Mouse (Mus musculus) heart, embryonic 12.5 days (tissue): ENCODE results near the gene Yipf2. TPM values are rescaled to one million over a fixed set of nuclear protein-coding genes. Genes with fewer than 3 reads are reported as not detected.

ENCODE experiments used
- ATAC-seq: fragments of 200-750 bp; cut with Nextera tagmentation; 2 replicates; pipeline ENCODE4 v1.8.0; 2017; ENCODE audit warnings: moderate TSS enrichment, moderate library complexity; ENCODE audit not compliant: insufficient number of reproducible peaks, low FRiP score
- H3K27ac ChIP-seq: fragments of 300-500 bp; sonication (generic); 2 replicates; pipeline ENCODE4 v1.5.1; 2016; ENCODE audit warnings: mild to moderate bottlenecking, moderate library complexity; ENCODE audit not compliant: poor library complexity, severe bottlenecking
- H3K27me3 ChIP-seq: fragments of 300-500 bp; sonication (generic); replicated peaks from 2 replicates; pipeline ENCODE4 v1.6.1; 2016; ENCODE audit warnings: mild to moderate bottlenecking, moderate library complexity
- H3K36me3 ChIP-seq: fragments of 300-500 bp; sonication (generic); 2 replicates; pipeline ENCODE4 v1.6.1; 2016; ENCODE audit warnings: mild to moderate bottlenecking, moderate library complexity
- H3K4me1 ChIP-seq: fragments of 300-500 bp; sonication (generic); replicated peaks from 2 replicates; pipeline ENCODE4 v1.6.1; 2016; ENCODE audit warnings: mild to moderate bottlenecking
- H3K4me2 ChIP-seq: fragments of 300-500 bp; sonication (generic); 2 replicates; pipeline ENCODE4 v1.6.1; 2016; ENCODE audit warnings: mild to moderate bottlenecking, moderate library complexity
- H3K4me3 ChIP-seq: fragments of 300-500 bp; sonication (generic); 2 replicates; pipeline ENCODE4 v1.5.1; 2016; ENCODE audit warnings: mild to moderate bottlenecking
- H3K9ac ChIP-seq: fragments of 300-500 bp; sonication (generic); 2 replicates; pipeline ENCODE4 v1.6.1; 2016; ENCODE audit warnings: mild to moderate bottlenecking, moderate library complexity
- H3K9me3 ChIP-seq: fragments of 300-500 bp; sonication (generic); replicated peaks from 2 replicates; pipeline ENCODE4 v1.6.1; 2016; ENCODE audit warnings: mild to moderate bottlenecking, moderate library complexity
- WGBS: fragments of 180-500 bp; shearing (Covaris S2); methylation state at CpG from one replicate; pipeline ENCODE4 v1.1.7; 2016; 5-methylcytosine and 5-hydroxymethylcytosine counted together
- polyA plus RNA-seq: library from polyadenylated mRNA; unstranded; fragments of >200 nt; fragmentation: Nextera tagmentation; extraction: Ambion mirVana; gene quantifications from 2 replicates; pipeline ENCODE4 v1.2.1, GENCODE M21; 2016

The Yipf2 gene
- polyA plus RNA-seq, 1 experiment from 2014 or later = 14.8 TPM

DNA sequence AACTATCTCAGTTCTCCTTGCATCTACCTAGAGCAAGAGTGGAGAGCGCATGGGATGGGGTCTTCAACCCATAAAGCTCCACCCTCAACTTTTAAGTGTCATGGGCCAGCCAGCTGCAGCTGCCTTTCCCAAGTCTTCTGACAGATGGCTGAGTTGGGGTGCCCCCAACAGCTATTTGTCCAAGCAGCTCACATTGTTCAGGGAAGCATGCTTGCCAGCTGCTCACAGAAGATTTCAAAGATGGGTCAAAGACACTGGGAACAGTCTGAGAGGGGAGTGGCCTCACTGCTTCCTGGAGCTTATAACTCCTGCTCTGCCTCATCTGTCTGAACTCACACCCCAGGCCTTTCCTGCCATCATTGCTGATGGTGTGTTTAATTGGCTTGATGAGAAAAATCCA is 16.3 kb downstream of the Yipf2 start:
- no peaks in the 10 kb centered on the region for H3K27me3 ChIP-seq
- peaks cover 90% of the 10 kb centered on the region for H3K36me3 ChIP-seq
- no peak overlapping the region for H3K4me3 ChIP-seq
- H3K27ac ChIP-seq = no peak overlapping the region
- no peaks in the 10 kb centered on the region for H3K4me1 ChIP-seq
- no peaks in the 10 kb centered on the region for H3K9me3 ChIP-seq
- no peak for ATAC-seq
- no peak overlapping the region for H3K9ac ChIP-seq
- no peak overlapping the region for H3K4me2 ChIP-seq
- WGBS = 100% methylated on average over 1 of the region's 1 CpGs

- no peak overlapping the region for H3K4me2 ChIP-seq
- 96% methylated on average over 10 of the region's 10 CpGs for WGBS
- no peak overlapping the region for H3K4me3 ChIP-seq
- no peak overlapping the region for H3K9ac ChIP-seq
- H3K27me3 ChIP-seq = no peaks in the 10 kb centered on the region
- no peak overlapping the region for H3K27ac ChIP-seq
- no peaks in the 10 kb centered on the region for H3K4me1 ChIP-seq
- peaks cover 89% of the 10 kb centered on the region for H3K36me3 ChIP-seq
- H3K9me3 ChIP-seq = no peaks in the 10 kb centered on the region
- ATAC-seq = no peak
Measured at GRCm38 (mm10) chr9:21575253-21575652, 17.4 kb downstream of the Yipf2 start.

DNA sequence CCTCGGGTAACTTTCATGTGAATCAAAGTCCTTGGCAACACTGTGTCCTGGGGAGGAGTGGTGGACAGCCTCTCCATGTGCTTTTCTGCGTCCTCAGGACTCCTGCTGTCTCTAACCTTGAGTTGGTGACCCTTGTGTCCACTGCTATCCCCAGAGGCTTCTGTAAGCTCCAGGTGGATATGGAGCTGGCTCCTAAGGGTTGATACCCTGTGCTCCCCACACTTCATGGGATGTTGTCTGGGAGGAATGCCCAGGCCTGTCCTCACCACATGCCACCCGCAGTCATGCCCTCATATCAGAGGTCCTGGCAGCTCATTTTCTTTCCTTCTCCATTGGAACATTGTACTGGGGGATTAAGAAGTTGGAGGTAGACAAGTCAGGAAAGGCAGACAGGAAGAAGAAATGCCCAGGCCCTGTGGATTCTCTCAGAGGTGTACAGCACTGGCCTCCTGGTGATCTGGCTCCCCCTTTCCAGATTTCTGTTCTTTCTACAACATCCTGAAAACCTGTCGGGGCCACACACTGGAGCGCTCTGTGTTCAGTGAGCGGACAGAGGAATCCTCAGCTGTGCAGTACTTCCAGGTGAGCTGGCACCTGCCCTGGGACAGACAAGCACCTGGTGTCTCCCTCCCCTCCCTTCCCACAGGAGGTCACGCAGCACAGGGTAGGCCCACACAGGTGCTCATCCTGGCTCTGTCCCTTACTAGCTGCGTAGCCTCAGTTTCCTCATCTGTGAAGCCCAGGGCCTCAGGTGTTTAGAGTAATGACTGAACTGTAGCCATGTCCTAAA is 18.4 kb downstream of the Yipf2 start:
- no peak overlapping the region for H3K9ac ChIP-seq
- no peak overlapping the region for H3K27ac ChIP-seq
- no peaks in the 10 kb centered on the region for H3K4me1 ChIP-seq
- H3K27me3 ChIP-seq = no peaks in the 10 kb centered on the region
- H3K9me3 ChIP-seq = no peaks in the 10 kb centered on the region
- H3K4me2 ChIP-seq = no peak overlapping the region
- no peak overlapping the region for H3K4me3 ChIP-seq
- H3K36me3 ChIP-seq = peaks cover 89% of the 10 kb centered on the region
- ATAC-seq = no peak
- WGBS = 94% methylated on average over 8 of the region's 8 CpGs

DNA sequence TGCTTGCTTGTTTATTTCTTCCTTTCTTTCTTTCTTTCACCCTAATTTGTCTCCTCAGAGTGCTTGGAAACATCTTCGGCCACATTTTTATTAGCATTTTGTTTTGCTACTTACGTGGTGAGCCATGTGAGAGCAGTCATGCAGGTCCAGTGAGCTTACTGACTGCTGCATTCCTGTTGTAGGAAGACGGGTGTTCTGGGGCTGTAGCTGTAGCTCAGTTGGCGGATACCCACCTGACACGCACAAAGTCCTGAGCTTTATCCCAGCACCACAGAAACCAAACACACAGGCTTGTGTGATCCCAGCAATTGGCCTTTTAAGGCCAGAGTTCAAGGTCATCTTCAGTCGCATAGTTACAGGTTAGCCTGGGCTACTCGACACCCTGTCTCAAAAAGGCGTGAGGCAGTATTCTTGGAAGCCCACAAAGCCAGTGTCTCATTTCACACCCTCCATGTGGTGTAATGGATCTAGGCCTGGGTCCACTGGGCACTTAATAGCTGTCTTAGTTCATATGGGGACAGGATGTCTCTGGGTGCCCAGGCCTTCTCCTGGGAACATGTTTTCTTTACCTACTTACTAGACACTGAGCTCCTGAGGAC is 23.9 kb downstream of the Yipf2 start:
- Histone ChIP-seq H3K9me3 (no peaks in the 10 kb centered on the region), H3K4me1 (peaks cover 29% of the 10 kb centered on the region), H3K27ac (no peak overlapping the region), H3K4me3 (no peak overlapping the region), H3K4me2 (no peak overlapping the region), H3K9ac (no peak overlapping the region), H3K27me3 (no peaks in the 10 kb centered on the region), H3K36me3 (peaks cover 50% of the 10 kb centered on the region)
- no peak for ATAC-seq
- WGBS = 90% methylated on average over 8 of the region's 8 CpGs

DNA sequence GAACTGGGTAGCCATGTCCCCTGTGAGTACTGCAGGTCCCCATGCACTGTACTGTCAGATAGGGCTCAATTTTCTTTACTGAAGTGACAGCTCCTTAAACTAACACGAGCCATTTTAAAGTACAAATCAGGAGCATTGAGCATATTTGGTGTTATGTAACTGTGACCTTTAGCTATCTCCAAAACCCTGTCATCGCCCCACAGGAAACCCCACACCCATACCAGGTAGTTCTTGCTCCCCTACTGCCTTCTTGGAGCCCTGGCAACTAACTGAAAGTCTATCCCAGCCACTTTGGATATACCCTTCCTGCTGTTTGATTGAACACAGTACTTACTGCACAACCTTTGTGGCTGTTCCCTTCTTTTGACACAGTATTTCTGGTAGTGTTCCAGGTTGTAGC is 25.6 kb downstream of the Yipf2 start:
- H3K27me3 ChIP-seq = no peaks in the 10 kb centered on the region
- H3K4me1 ChIP-seq = peaks cover 32% of the 10 kb centered on the region
- no peak overlapping the region for H3K4me2 ChIP-seq
- no peak for ATAC-seq
- no peak overlapping the region for H3K4me3 ChIP-seq
- no peak overlapping the region for H3K9ac ChIP-seq
- H3K36me3 ChIP-seq = peaks cover 35% of the 10 kb centered on the region
- H3K9me3 ChIP-seq = no peaks in the 10 kb centered on the region
- WGBS = 72% methylated on average over 2 of the region's 2 CpGs
- no peak overlapping the region for H3K27ac ChIP-seq

DNA sequence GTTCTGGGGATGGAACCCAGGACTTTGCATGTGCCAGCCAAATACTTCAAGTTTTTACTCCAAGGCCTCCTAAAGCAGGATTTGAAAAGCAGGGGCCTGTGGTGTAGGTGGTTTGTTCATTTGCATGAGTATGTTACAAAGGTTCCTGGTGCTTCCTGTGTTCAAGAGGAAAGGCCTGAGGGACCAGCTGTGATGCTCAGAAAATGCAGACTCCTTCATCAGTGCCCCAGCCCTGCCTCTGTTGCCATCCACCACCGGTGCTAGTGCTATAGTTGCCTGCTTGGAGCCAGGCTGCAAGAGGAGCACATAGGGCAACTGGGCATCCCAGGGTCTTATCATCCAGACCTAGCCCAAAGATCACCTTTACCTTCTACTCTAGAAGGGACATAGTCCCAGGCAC is 26.1 kb downstream of the Yipf2 start:
- ATAC-seq = no peak
- WGBS = 63% methylated on average over 1 of the region's 1 CpGs
- no peak overlapping the region for H3K4me2 ChIP-seq
- H3K9ac ChIP-seq = no peak overlapping the region
- H3K9me3 ChIP-seq = no peaks in the 10 kb centered on the region
- peaks cover 32% of the 10 kb centered on the region for H3K36me3 ChIP-seq
- H3K27ac ChIP-seq = no peak overlapping the region
- no peak overlapping the region for H3K4me3 ChIP-seq
- peaks cover 32% of the 10 kb centered on the region for H3K4me1 ChIP-seq
- no peaks in the 10 kb centered on the region for H3K27me3 ChIP-seq

GRCm38 (mm10) chr9:21565004-21565586 is 27.5 kb downstream of the Yipf2 start:
- Histone ChIP-seq H3K9me3 (no peaks in the 10 kb centered on the region), H3K36me3 (peaks cover 25% of the 10 kb centered on the region), H3K4me1 (peaks cover 32% of the 10 kb centered on the region), H3K27ac (peak overlapping the region; percentile 0; the same call in 1 of the 2 replicates), H3K4me2 (no peak overlapping the region), H3K4me3 (no peak overlapping the region), H3K9ac (no peak overlapping the region), H3K27me3 (no peaks in the 10 kb centered on the region)
- no peak for ATAC-seq
- 52% methylated on average over 4 of the region's 4 CpGs for WGBS

GRCm38 (mm10) chr9:21564420-21564819 is 28.2 kb downstream of the Yipf2 start:
- H3K4me2 ChIP-seq = no peak overlapping the region
- H3K36me3 ChIP-seq = peaks cover 19% of the 10 kb centered on the region
- no peaks in the 10 kb centered on the region for H3K27me3 ChIP-seq
- 76% methylated on average over 1 of the region's 1 CpGs for WGBS
- ATAC-seq = no peak
- H3K27ac ChIP-seq = no peak overlapping the region
- peaks cover 32% of the 10 kb centered on the region for H3K4me1 ChIP-seq
- H3K9me3 ChIP-seq = no peaks in the 10 kb centered on the region
- H3K9ac ChIP-seq = no peak overlapping the region
- no peak overlapping the region for H3K4me3 ChIP-seq

DNA sequence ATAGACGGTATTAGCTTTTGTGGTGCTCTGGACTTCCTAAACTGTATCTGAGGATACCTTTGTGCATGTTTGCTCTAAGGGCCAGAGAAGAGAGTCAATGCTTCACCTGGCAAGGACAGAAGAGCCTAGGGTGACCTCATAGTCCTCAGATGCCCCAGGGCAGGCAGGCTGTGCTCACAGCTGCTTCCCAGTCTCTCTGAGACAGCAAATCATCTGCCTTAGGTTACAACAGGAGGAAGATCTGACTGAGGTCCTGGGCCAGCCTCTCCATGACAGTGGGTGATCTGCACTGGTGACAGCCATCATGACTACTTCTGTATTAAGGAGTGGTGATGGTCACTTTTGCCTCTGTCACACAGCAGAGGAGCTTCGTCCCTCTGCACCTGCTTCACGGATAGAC is 33.5 kb downstream of the Yipf2 start:
- Histone ChIP-seq H3K36me3 (peaks cover 24% of the 10 kb centered on the region), H3K4me2 (no peak overlapping the region), H3K4me1 (peaks cover 46% of the 10 kb centered on the region), H3K27me3 (no peaks in the 10 kb centered on the region), H3K27ac (peak overlapping the region; percentile 15; the same call in 1 of the 2 replicates), H3K4me3 (no peak overlapping the region), H3K9me3 (no peaks in the 10 kb centered on the region), H3K9ac (no peak overlapping the region)
- no peak for ATAC-seq
- WGBS = 86% methylated on average over 3 of the region's 3 CpGs

GRCm38 (mm10) chr9:21558366-21558765 is 34.3 kb downstream of the Yipf2 start:
- H3K4me3 ChIP-seq = no peak overlapping the region
- peaks cover 51% of the 10 kb centered on the region for H3K4me1 ChIP-seq
- H3K27ac ChIP-seq = peak overlapping the region; percentile 52
- 43% methylated on average over 4 of the region's 4 CpGs for WGBS
- peak overlapping the region; percentile 11; the same call in 1 of the 2 replicates for H3K4me2 ChIP-seq
- no peaks in the 10 kb centered on the region for H3K27me3 ChIP-seq
- ATAC-seq = peak; percentile 89
- peaks cover 25% of the 10 kb centered on the region for H3K36me3 ChIP-seq
- no peak overlapping the region for H3K9ac ChIP-seq
- H3K9me3 ChIP-seq = no peaks in the 10 kb centered on the region

DNA sequence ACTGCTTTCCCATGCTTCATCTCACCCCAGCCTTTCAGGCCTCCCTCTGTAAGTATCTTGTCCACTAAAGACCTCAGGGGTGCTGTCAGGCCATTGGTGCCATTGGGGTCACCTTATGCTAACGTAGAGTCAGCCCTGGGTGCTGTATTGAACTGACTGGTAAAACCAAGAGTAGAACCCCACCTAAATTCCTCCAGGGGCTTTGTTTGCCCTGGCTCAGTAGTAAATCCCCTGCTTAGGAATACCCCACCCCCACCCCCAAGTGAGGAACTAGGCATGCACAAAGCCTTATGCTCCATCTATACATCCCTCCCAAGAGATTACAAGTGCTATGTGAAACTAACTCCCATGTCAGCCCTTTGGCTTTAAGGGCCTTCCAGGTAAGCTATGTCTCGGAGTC is 35.1 kb downstream of the Yipf2 start:
- Histone ChIP-seq H3K36me3 (peaks cover 25% of the 10 kb centered on the region), H3K27me3 (no peaks in the 10 kb centered on the region), H3K9ac (no peak overlapping the region), H3K4me2 (no peak overlapping the region), H3K27ac (peak overlapping the region; percentile 52), H3K4me1 (peaks cover 51% of the 10 kb centered on the region), H3K4me3 (no peak overlapping the region), H3K9me3 (no peaks in the 10 kb centered on the region)
- ATAC-seq = no peak
- WGBS = 92% methylated on average over 2 of the region's 2 CpGs
